Mouse (Mus musculus) gastrocnemius, adult 18-20 months (tissue): ENCODE data around the gene Cd99l2. TPM values are rescaled to one million over a fixed set of nuclear protein-coding genes. Genes with fewer than 3 reads are reported as not detected.

Experiments used
- microRNA-seq: library from miRNA; unstranded; fragments of <30 nt; microRNA quantifications from one replicate; pipeline ENCODE4 v1.2.0, GENCODE M21; 2021
- total RNA-seq, 2 experiments: library from RNA; stranded (reverse); gene quantifications; 2 replicates each; pipeline ENCODE4 v1.2.3; 2021

Gene Cd99l2
- total RNA-seq, 2 experiments from 2014 or later = 52.5 to 59.3 TPM

Small RNA genes lying within 50 kb of the gene (microRNA-seq; reads per million reads assigned to microRNA genes)
- gene Gm23945 = not detected

Other genes with a start within 250 kb of the Cd99l2 start
- gene Mtmr1, start 128.1 kb downstream of the Cd99l2 start, total RNA-seq = 10 to 100 TPM; 36.8 to 42.5 TPM
- gene Hmgb3, start 63.1 kb upstream of the Cd99l2 start, total RNA-seq = 10 to 100 TPM in 1 of 2 experiments, 1 to 10 TPM in 1; 8.1 to 12.8 TPM
- gene Gpr50, start 170.8 kb upstream of the Cd99l2 start, total RNA-seq = not detected